Comparison of ENCODE assay signal across 16 mouse cellular contexts in genomic region chr14:27115991-27116390, GRCm38 (mm10). TPM values are rescaled to one million over a fixed set of nuclear protein-coding genes. Genes with fewer than 3 reads are reported as not detected.
A peak's percentile ranks its signal among the peaks of the same experiment; 100 is the strongest.
DNase-seq lines count a peak whose midpoint lies in the region; ATAC-seq and TF ChIP-seq lines count a peak whose summit lies in the region.
"Had no signal": no experiment of that assay in that cellular context is flagged by ENCODE, and none has a peak within 500 bp of the region (broad histone marks: within the 10 kb centered on the region; RNA-seq: fewer than 3 reads in every experiment).

No protein-coding gene starts in this region.

- peak overlapping the region; percentile 86 for H3K4me3 ChIP-seq in gastrocnemius, adult 2 months
- H3K4me3 ChIP-seq in hindbrain, embryonic 15.5 days, result no peak overlapping the region
- H3K4me3 ChIP-seq in hindbrain, embryonic 14.5 days (replicated peaks; ENCODE audit: low read length), result no peak overlapping the region
- H3K4me3 ChIP-seq in kidney, embryonic 16.5 days (ENCODE audit: low read length), result no peak overlapping the region

- intact Hi-C loops in gastrocnemius, adult 2 months (cut with DNase I), result loop anchor here (10.0 kb wide), 1 partner anchor 299 kb away; no protein-coding TSS in a partner anchor
- intact Hi-C loops in gastrocnemius, postnatal 14 days (cut with DNase I; ENCODE audit: low total_unique reads), result no loop called here

- WGBS in hindbrain, embryonic 15.5 days, result 78% methylated on average over 6 of the region's 6 CpGs
- WGBS in hindbrain, embryonic 14.5 days, result 72% methylated on average over 6 of the region's 6 CpGs
- WGBS in kidney, embryonic 16.5 days, result 67% methylated on average over 6 of the region's 6 CpGs

- H3K9ac ChIP-seq in hindbrain, embryonic 15.5 days, result no peak overlapping the region
- H3K9ac ChIP-seq in hindbrain, embryonic 14.5 days, result no peak overlapping the region
- H3K9ac ChIP-seq in kidney, embryonic 16.5 days (replicated peaks; ENCODE audit: low read length), result no peak overlapping the region
- H3K9ac ChIP-seq: liver, postnatal 0 days; neural tube, embryonic 13.5 days had no signal

- ATAC-seq in hindbrain, embryonic 15.5 days (ENCODE audit: low FRiP score, low read depth), result no peak
- ATAC-seq in hindbrain, embryonic 14.5 days (ENCODE audit: low FRiP score), result no peak
- no peak for ATAC-seq in kidney, embryonic 16.5 days (ENCODE audit: low FRiP score, low TSS enrichment)
- ATAC-seq: liver, postnatal 0 days; midbrain, embryonic 16.5 days had no signal

- no peak for DNase-seq in gastrocnemius, adult 2 months
- DNase-seq in gastrocnemius, postnatal 14 days, result no peak
- no peak for DNase-seq in hindbrain, embryonic 14.5 days (ENCODE audit: low spot score)
- DNase-seq in kidney, postnatal 25 days, result peak; percentile 52 to 60
- peak; percentile 53 to 57 for DNase-seq in kidney, postnatal 36 days
- no peak for DNase-seq in urinary bladder, postnatal 36 days (ENCODE audit: low spot score in 2 of 2)
- DNase-seq: cerebellum, adult 18-20 months; liver, postnatal 0 days; right cerebral cortex, postnatal 4 days; thymus, postnatal 4 days had no signal

- peaks cover 37% of the 10 kb centered on the region for H3K27me3 ChIP-seq in hindbrain, embryonic 15.5 days
- H3K27me3 ChIP-seq in hindbrain, embryonic 14.5 days (ENCODE audit: control insufficient read depth, insufficient read depth, low read length), result peaks cover 46% of the 10 kb centered on the region
- peaks cover 11% of the 10 kb centered on the region; the same call in 1 of the 2 replicates for H3K27me3 ChIP-seq in kidney, embryonic 16.5 days (ENCODE audit: insufficient read depth, low read length)
- H3K27me3 ChIP-seq: CH12.LX had no signal

- no peaks in the 10 kb centered on the region for H3K36me3 ChIP-seq in hindbrain, embryonic 15.5 days
- H3K36me3 ChIP-seq in hindbrain, embryonic 14.5 days (replicated peaks; ENCODE audit: control insufficient read depth, insufficient read depth), result no peaks in the 10 kb centered on the region
- no peaks in the 10 kb centered on the region for H3K36me3 ChIP-seq in kidney, embryonic 16.5 days (ENCODE audit: insufficient read depth, low read length)
- H3K36me3 ChIP-seq: limb, embryonic 15.5 days; neural tube, embryonic 13.5 days had no signal

- no peaks in the 10 kb centered on the region for H3K9me3 ChIP-seq in hindbrain, embryonic 15.5 days
- no peaks in the 10 kb centered on the region for H3K9me3 ChIP-seq in hindbrain, embryonic 14.5 days (ENCODE audit: control insufficient read depth, low read length)
- H3K9me3 ChIP-seq in kidney, embryonic 16.5 days (ENCODE audit: low read length), result no peaks in the 10 kb centered on the region
- H3K9me3 ChIP-seq: limb, embryonic 15.5 days; neural tube, embryonic 13.5 days had no signal

- peak overlapping the region; percentile 97; the same call in 1 of the 2 replicates for H3K4me2 ChIP-seq in hindbrain, embryonic 15.5 days
- no peak overlapping the region for H3K4me2 ChIP-seq in hindbrain, embryonic 14.5 days (replicated peaks)
- H3K4me2 ChIP-seq in kidney, embryonic 16.5 days (replicated peaks; ENCODE audit: low read depth, low read length), result no peak overlapping the region

- peaks cover 13% of the 10 kb centered on the region for H3K4me1 ChIP-seq in hindbrain, embryonic 15.5 days (replicated peaks)
- H3K4me1 ChIP-seq in hindbrain, embryonic 14.5 days (replicated peaks; ENCODE audit: control insufficient read depth, insufficient read depth, low read length), result peaks cover 11% of the 10 kb centered on the region; the same call in 1 of the 2 replicates
- peaks cover 8% of the 10 kb centered on the region; the same call in 1 of the 2 replicates for H3K4me1 ChIP-seq in kidney, embryonic 16.5 days (ENCODE audit: insufficient read depth, low read length)

- no peak overlapping the region for H3K27ac ChIP-seq in gastrocnemius, adult 2 months
- H3K27ac ChIP-seq in hindbrain, embryonic 15.5 days (replicated peaks), result no peak overlapping the region
- no peak overlapping the region for H3K27ac ChIP-seq in hindbrain, embryonic 14.5 days
- no peak overlapping the region for H3K27ac ChIP-seq in kidney, embryonic 16.5 days (ENCODE audit: low read length)
- H3K27ac ChIP-seq: limb, embryonic 15.5 days; neural tube, embryonic 13.5 days had no signal

- TF ChIP-seq CTCF in gastrocnemius, adult 2 months (IDR thresholded peaks at IDR 0.05), result no peak

RNA-seq across cellular contexts. Expression of gene Arhgef3, which starts 1.3 kb away (rescaled TPM):
- total RNA-seq in gastrocnemius, adult 2 months (2021), result 10 to 100 TPM in 1 of 2 experiments, 1 to 10 TPM in 1; 8.5 to 20.0 TPM
- 10 to 100 TPM; 15.1 to 15.8 TPM for total RNA-seq in gastrocnemius, postnatal 14 days (2021)
- polyA plus RNA-seq in hindbrain, embryonic 15.5 days (2015; fragmentation: Nextera tagmentation; extraction: Ambion mirVana), result 11.0 and 12.7 TPM in 2 replicates
- polyA plus RNA-seq in hindbrain, embryonic 14.5 days (2014; fragmentation: Nextera tagmentation; extraction: Ambion mirVana), result 11.8 and 17.3 TPM in 2 replicates
- 19.2 and 19.6 TPM in 2 replicates for polyA plus RNA-seq in kidney, embryonic 16.5 days (2015; fragmentation: Nextera tagmentation; extraction: Ambion mirVana)

Comparison
In these comparisons a context has a peak if more than half of its experiments do, and no peak if none do; other contexts are left out.
1. DNase-seq: peak in kidney, postnatal 25 days (2 of 2) and kidney, postnatal 36 days (2 of 2); none in gastrocnemius, adult 2 months (single experiment), gastrocnemius, postnatal 14 days (single experiment), hindbrain, embryonic 14.5 days (single experiment) and urinary bladder, postnatal 36 days (0 of 2).